Mouse (Mus musculus) ovary, postnatal 10 days (tissue): ENCODE results near the gene Ski.
"Not testable (repeated sequence)": the region's sequence is repeated elsewhere in the genome, so short reads cannot be mapped to it uniquely, and the experiment has no call there.

ENCODE experiments used
- DNase-seq: peaks from one replicate; pipeline ENCODE4 v3.0.0; 2022; ENCODE audit warnings: low spot score

Gene Ski

GRCm38 (mm10) chr4:155222552-155222840 lies at the start of gene Ski:
Ski (minus strand) TSS chr4:155222592.
- no peak for DNase-seq

- DNase-seq: peak; percentile 48
Measured at GRCm38 (mm10) chr4:155268382-155268781, 46.0 kb upstream of the Ski start.

GRCm38 (mm10) chr4:155267639-155268175 lies 45.3 kb upstream of the Ski start:
- DNase-seq: no peak

- no peak for DNase-seq
Measured at GRCm38 (mm10) chr4:155267047-155267543, 44.7 kb upstream of the Ski start.

- no peak for DNase-seq
Measured at GRCm38 (mm10) chr4:155264521-155265321, 42.3 kb upstream of the Ski start.

- no peak for DNase-seq
Measured at GRCm38 (mm10) chr4:155252253-155252652, 29.9 kb upstream of the Ski start.

GRCm38 (mm10) chr4:155251147-155251546 lies 28.8 kb upstream of the Ski start:
- no peak for DNase-seq

- DNase-seq: no peak
Measured at GRCm38 (mm10) chr4:155250361-155251117, 28.1 kb upstream of the Ski start.

GRCm38 (mm10) chr4:155249648-155250351 lies 27.4 kb upstream of the Ski start, which contains the start of gene Faap20:
Faap20 (plus strand) TSS chr4:155249802.
- DNase-seq: peak; percentile 85

- peak; percentile 92 for DNase-seq
Measured at GRCm38 (mm10) chr4:155249257-155249647, 26.9 kb upstream of the Ski start.

GRCm38 (mm10) chr4:155248054-155248453 lies 25.7 kb upstream of the Ski start:
- DNase-seq: not testable (repeated sequence)

GRCm38 (mm10) chr4:155246691-155247105 lies 24.3 kb upstream of the Ski start:
- no peak for DNase-seq

- no peak for DNase-seq
Measured at GRCm38 (mm10) chr4:155245770-155246492, 23.5 kb upstream of the Ski start.

- no peak for DNase-seq
Measured at GRCm38 (mm10) chr4:155243233-155243632, 20.8 kb upstream of the Ski start.

- DNase-seq: no peak
Measured at GRCm38 (mm10) chr4:155242292-155242691, 19.9 kb upstream of the Ski start.

GRCm38 (mm10) chr4:155241789-155242188 lies 19.4 kb upstream of the Ski start:
- no peak for DNase-seq

GRCm38 (mm10) chr4:155239494-155239893 lies 17.1 kb upstream of the Ski start:
- DNase-seq: no peak

- no peak for DNase-seq
Measured at GRCm38 (mm10) chr4:155238276-155238675, 15.9 kb upstream of the Ski start.

- no peak for DNase-seq
Measured at GRCm38 (mm10) chr4:155236737-155237385, 14.5 kb upstream of the Ski start.

GRCm38 (mm10) chr4:155235311-155236119 lies 13.1 kb upstream of the Ski start:
- no peak for DNase-seq
